Mouse (Mus musculus) splenic B cell, adult 2 months (primary cell): ENCODE measurements around the gene Ptpn12.

Source experiments
- DNase-seq: peaks from one replicate; pipeline ENCODE4 v3.0.0-alpha.2; 2011; ENCODE audit warnings: low read depth, low spot score
- H3K27me3 ChIP-seq: 2 replicates; pipeline ENCODE4 v1.6.1; 2012; ENCODE audit warnings: mild to moderate bottlenecking, low read length, moderate library complexity, mixed read lengths; ENCODE audit not compliant: control insufficient read depth, poor library complexity, insufficient read depth, severe bottlenecking
- H3K36me3 ChIP-seq: 2 replicates; pipeline ENCODE4 v1.6.1; 2012; ENCODE audit warnings: mild to moderate bottlenecking, low read length, moderate library complexity, mixed read lengths; ENCODE audit not compliant: control insufficient read depth, poor library complexity, insufficient read depth, severe bottlenecking

The Ptpn12 gene

DNA sequence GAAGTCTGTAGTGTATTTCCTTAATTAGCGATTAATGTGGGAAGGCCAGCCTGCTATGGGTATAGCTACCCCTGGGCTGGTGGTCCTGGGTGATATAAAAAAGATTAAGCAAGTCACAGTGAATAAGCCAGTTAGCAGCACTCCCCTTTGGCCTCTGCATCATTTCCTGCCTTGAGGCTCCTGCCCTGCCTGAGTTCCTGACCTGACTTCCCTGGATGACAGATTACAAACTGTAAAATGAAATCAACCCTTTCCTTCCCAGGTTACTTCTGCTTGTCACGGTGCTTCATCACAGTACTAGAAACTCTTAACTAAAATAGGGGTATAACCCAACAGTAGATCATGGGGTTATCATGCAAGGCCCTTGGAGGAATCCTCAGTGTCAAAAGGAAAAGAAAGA is 10.2 kb downstream of the Ptpn12 start:
- H3K27me3 ChIP-seq: no peaks in the 10 kb centered on the region
- H3K36me3 ChIP-seq: no peaks in the 10 kb centered on the region
- DNase-seq: no peak

DNA sequence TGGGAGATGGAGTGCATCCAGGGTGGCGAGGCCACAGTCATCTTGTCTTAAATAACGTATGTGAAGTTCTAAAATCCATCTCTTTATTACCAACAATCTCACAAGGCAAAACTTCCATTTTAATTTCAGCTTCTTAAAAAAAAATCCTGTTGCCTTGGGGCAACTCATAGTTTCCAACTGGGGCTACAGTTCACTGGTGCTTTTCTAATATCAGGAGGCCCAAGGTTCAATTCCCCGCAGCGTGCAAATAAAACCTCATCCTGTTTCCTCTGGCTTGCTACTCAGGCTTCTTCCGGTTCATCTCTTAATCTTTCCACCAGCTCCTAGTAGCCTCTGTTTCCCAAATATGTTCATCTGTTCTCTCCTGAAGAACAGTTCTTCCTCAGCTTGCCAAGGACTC is 17.6 kb downstream of the Ptpn12 start:
- no peak for DNase-seq
- H3K27me3 ChIP-seq: no peaks in the 10 kb centered on the region

DNA sequence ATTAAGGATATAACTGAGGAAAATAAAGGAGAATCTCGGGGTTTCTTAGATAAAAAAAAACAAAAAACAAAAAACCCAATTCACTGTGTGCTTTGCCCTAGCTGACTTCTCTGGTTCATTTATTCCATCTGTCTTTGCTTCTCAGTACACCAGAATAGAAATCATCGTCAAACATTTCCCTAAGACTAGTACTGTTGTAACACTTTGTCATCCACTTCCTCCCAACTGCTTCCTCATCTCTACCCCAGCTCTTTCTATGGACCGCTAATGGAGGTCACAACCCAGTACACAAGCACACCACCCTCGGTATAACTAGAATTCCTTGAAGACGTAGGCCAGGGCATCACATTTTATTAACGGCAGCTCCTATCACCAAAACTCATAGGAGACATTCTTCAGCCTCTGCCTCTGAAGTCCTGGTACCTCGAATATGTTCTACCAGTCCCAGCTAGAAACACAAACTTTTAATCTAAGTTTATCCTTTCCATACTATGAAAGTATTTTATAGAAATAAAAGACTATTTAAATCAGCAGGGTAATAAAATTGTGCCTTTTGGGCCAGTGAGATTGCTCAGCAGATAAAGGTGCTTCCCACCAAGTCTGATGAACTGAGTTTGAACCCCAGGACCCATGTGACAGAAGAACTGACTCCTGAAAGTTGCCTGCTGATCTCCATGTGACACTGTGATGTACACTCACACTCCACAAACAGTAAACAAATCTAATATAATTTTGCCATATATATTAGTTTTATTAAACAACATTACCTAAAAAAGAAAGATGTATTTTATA is 19.8 kb downstream of the Ptpn12 start:
- peak; percentile 28 for DNase-seq

More for the DNA sequence above, 17.6 kb downstream of the Ptpn12 start:
- H3K36me3 ChIP-seq: no peaks in the 10 kb centered on the region

DNA sequence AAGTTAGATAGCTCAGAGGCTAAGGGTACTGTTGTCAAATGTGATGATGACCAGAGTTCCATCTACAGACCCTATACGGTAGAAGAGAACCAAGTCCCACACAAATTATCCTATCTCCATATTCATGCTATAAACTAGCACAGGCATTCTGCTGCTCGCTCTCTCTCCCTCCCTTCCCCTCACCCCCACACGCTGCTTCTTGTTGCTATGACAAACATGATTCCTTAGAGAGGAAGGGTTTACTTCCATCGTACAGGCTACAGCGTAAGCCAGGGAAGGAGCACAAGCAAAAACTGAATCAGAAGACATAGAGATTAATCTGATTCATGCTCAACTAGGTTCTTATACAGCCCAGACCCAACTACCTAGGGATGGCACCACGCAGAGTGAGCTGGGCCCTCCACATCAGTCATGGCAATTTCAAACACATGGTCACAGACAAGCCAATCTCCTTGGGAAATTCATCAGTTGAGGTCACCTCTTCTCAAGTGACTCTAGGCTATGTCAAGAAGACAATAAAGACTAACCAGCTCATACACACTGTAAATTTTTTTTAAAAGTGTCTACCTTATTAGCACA is 21.2 kb downstream of the Ptpn12 start:
- H3K27me3 ChIP-seq: no peaks in the 10 kb centered on the region
- no peaks in the 10 kb centered on the region for H3K36me3 ChIP-seq
- no peak for DNase-seq

More for the DNA sequence above, 19.8 kb downstream of the Ptpn12 start:
- Histone ChIP-seq H3K27me3 (no peaks in the 10 kb centered on the region), H3K36me3 (no peaks in the 10 kb centered on the region)

DNA sequence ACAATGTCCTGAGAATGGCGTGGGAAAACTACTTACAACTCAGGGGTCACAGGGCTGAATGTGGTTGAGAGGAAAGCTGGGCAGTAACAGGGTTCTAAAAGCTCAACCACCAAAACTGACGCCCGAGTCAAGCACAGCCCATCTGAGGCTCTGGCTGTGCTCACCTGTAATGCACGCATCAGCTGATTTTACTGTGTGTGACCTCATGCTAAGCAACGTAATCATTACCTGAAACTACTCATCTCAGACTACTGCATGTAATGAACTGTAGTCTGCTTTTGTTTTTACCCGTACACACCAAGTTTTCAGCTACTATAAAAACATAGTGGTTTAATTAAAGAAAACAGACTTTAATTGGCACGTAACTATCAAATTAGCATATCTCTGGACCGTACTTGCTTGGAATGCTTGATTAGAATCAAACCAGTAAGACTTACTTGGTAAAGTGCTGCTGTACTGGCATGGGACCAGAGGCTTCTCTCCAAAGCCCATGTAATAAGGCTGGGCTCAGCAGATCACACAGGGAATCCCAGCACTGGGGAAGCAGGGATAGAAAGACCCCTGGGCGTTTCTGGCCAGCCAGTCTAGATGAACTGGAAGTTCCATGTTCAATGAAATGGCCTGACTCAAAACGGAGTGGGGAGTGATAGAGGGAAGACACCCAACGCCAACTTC is 22.2 kb downstream of the Ptpn12 start:
- no peak for DNase-seq
- no peaks in the 10 kb centered on the region for H3K36me3 ChIP-seq
- no peaks in the 10 kb centered on the region for H3K27me3 ChIP-seq

DNA sequence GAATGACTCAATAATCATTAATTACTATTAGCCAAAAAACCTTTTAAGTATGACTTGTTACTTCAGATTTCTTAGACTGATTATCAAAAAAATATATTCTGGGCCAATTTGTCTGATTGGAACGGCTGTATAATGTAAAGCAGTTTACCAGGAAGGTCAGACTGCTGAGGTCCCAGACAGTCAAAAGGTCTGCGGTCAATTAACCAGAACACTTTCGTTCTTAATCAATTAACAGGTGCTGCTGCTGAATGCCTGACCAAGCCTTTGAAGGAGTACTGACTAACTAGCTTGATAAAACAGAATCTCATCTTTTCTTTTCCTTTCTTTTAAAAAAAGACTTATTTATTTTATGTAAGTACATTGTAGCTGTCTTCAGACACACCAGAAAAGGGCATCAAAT is 23.1 kb downstream of the Ptpn12 start:
- H3K36me3 ChIP-seq: no peaks in the 10 kb centered on the region
- H3K27me3 ChIP-seq: no peaks in the 10 kb centered on the region
- DNase-seq: no peak

DNA sequence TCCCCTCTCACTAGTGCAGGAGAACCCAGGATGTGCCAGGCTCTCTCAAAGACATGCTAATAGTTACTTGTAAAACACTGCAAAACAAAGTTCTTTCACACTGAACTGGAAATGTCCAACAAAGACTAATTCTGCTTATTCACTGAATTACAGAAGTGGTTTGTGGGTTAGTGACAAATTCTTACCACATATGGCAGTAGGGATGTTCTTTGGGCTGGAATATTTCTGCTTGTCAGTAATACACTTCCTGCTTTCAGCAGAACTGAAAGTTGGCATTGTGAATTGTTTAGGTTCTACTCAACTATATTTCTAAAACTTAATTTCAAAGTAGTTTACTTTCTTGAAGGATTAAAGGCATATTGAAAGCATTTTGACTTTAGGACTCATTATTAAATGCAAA is 25.5 kb downstream of the Ptpn12 start:
- no peaks in the 10 kb centered on the region for H3K36me3 ChIP-seq
- DNase-seq: peak; percentile 66
- H3K27me3 ChIP-seq: no peaks in the 10 kb centered on the region

DNA sequence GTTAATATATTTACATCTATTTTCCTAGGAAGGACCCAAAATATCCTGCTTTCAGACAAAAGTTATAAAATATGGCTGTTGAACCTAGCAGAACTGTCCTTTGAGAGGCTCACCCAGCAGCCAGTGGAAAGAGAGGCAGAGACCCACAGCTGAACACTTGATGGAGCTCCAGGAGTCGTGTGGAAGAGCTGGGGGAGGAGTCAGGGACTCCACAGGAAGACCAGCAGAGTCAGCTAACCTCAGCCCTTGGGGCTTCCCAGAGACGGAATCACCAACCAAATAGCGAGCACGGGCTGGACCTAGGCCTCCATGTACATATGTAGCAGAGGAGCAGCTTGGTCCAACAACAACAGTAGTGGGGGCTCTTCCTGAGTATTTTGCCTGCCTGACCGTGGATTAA is 38.6 kb downstream of the Ptpn12 start:
- DNase-seq: no peak
- H3K27me3 ChIP-seq: no peaks in the 10 kb centered on the region
- no peaks in the 10 kb centered on the region; the same call in 1 of the 2 replicates for H3K36me3 ChIP-seq

DNA sequence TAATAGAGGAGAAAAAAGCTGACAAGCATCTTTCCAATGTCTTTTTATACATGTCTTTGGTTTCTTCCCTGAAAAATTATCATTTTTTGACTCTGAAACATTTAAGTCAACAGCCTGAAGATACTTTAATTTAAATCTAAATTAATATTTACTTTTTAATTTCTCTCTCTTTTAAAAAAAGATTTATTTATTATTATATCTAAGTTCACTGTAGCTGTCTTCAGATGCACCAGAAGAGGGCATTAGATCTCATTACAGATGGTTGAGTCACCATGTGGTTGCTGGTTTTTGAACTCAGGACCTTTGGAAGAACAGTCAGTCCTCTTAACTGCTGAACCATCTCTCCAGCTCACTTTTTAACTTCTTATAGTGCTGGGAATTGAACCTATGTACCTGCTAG is 44.8 kb downstream of the Ptpn12 start:
- DNase-seq: no peak
- no peaks in the 10 kb centered on the region; the same call in 1 of the 2 replicates for H3K36me3 ChIP-seq
- no peaks in the 10 kb centered on the region for H3K27me3 ChIP-seq

DNA sequence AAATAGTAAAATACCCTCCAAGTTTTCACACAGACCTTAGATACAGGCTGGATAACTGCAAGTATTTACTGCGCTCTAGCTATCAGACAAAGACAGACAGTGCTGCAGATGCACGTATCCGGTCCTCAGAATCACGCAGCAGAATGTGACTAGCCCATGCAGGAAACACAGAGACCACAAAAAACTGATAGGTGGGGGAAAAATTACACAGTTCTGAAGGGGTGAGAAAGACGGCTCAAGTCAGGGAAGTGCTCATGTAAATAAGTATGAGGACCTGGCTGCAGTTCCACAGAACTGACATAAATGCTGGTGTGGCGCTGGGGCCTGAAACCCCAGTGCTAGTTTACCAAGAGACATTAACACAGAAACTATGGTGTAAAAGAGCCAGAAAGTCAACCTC is 53.0 kb downstream of the Ptpn12 start:
- H3K27me3 ChIP-seq: no peaks in the 10 kb centered on the region
- peak; percentile 56 for DNase-seq
- H3K36me3 ChIP-seq: peaks cover 3% of the 10 kb centered on the region

DNA sequence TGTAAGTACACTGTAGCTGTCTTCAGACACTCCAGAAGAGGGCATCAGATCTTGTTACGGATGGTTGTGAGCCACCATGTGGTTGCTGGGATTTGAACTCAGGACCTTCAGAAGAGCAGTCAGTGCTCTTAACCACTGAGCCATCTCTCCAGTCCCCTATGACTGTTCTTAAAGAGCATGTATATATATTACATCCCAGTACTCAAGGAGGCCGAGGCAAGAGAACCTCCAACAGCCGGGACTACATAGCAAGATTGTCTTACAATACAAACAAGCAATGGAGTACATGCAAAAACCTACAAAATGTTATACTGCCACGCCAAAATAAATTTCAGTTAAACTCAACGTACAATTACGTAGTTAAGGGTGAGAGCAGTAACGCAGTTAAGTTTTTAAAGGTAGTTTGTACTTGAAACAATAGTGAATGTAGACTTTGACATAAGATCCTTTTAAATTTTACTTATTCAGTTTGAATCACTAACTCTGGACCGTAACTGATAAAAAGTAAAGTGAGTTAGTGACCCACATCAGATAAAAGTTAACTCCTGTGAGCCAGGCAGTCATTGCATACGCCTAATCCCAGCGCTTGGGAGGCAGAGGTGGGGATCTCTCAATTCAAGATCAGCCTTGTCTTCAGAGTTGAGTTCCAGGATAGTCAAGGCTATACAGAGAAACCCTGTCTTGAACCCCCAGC is 53.9 kb downstream of the Ptpn12 start:
- Histone ChIP-seq H3K27me3 (no peaks in the 10 kb centered on the region), H3K36me3 (peaks cover 4% of the 10 kb centered on the region)
- no peak for DNase-seq

DNA sequence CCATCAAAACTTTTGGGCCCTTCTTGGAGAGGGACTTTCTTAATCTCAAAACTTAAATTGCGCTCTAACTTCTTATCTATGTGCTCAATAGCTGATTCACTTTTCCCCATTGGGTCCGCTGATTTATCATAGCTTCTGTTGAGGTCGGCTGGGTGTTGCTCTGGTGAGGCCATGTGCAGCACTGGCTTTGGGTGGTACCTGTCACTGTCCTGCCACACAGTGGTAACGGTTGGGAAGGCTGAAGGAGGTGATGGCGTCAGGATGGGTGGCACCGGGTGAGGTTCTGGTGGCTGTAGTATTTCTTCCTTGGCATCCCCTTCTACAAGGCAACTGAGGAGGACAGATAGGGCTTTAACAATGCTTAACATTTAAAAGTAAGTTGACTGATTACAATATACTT is 57.3 kb downstream of the Ptpn12 start:
- no peak for DNase-seq
- peaks cover 4% of the 10 kb centered on the region for H3K36me3 ChIP-seq
- H3K27me3 ChIP-seq: no peaks in the 10 kb centered on the region

DNA sequence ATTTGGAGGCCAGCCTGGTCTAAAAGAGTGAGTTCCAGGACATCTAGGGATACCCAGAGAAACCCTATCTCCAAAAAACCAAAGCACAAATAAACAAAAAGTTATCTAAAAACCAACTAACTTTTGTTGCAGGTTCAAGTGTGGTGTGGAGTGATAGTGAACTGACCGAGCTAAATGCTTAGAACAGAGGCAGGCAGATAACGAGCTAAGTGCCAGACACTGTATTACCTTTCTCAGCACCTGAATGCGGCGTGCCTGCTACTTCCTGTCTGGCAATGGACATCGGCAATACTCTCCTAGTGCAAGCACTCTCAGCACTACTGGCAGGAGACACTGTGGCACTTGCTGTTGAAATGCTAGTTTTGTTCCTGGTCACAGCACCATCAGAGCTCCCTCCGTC is 58.2 kb downstream of the Ptpn12 start:
- no peak for DNase-seq
- peaks cover 6% of the 10 kb centered on the region; the same call in 1 of the 2 replicates for H3K36me3 ChIP-seq
- no peaks in the 10 kb centered on the region for H3K27me3 ChIP-seq

DNA sequence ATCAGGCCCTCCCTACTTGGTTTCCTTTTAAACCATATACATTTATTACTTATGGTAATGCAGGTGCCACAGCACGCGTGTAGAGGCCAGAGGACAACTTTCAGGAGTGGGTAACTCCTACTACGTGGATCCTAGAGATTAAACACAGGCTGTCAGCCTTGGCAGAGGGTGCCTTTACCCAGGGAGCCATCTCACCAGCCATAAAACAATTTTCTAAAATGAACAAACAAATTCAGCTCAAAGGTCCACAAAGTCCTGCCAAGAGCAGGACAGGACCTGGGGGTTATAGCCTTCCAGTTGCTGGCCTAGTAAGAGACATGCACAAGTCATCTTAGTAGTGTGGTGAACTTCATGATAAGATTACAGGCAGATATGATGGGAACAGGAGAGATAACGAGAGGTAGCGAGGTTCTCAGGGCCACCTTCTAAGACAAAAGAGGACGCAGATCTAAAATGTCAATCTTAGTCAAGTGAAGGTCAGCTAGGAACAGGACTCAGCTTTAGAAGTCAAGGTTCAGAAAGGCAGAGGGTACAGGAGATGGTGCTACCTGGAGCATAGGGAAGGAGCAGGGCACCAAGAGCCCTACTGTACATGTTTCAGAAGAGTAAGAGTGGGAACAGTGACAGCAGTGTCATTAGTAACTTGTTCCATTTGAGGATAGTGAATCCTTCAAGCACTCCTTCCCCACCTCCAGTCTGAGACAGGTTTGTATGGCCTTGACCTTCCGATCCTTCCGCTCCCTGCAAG is 65.5 kb downstream of the Ptpn12 start:
- no peak for DNase-seq
- Histone ChIP-seq H3K27me3 (no peaks in the 10 kb centered on the region), H3K36me3 (peaks cover 11% of the 10 kb centered on the region; the same call in 1 of the 2 replicates)
